Mouse (Mus musculus): ENCODE measurements around the gene Mark4. TPM values are rescaled to one million over a fixed set of nuclear protein-coding genes. Genes with fewer than 3 reads are reported as not detected.

Gene Mark4
- polyA plus RNA-seq, 1 experiment from 2014 or later: 7.4 TPM

GRCm38 (mm10) chr7:19459144-19459870 is 686 bp upstream of the Mark4 start:
- peak overlapping the region; percentile 54; the same call in 1 of the 2 replicates for H3K27ac ChIP-seq (ENCODE audit: low read length)
- H3K9ac ChIP-seq (replicated peaks; ENCODE audit: low read depth): peak overlapping the region; percentile 87
- H3K9me3 ChIP-seq (ENCODE audit: low read length): no peaks in the 10 kb centered on the region
- DNase-seq (ENCODE audit: low spot score) (no peak), ATAC-seq (no peak)
- H3K4me2 ChIP-seq (replicated peaks; ENCODE audit: low read depth, low read length): peak overlapping the region; percentile 89
- H3K4me1 ChIP-seq (ENCODE audit: insufficient read depth, low read depth, low read length): peaks cover 10% of the 10 kb centered on the region
- peak overlapping the region; percentile 99 for H3K4me3 ChIP-seq (ENCODE audit: low read depth, low read length)
- TF ChIP-seq EP300 (IDR thresholded peaks at IDR 0.05): no peak
- TF ChIP-seq CTCF (IDR thresholded peaks at IDR 0.05): no peak
- no peaks in the 10 kb centered on the region for H3K27me3 ChIP-seq (replicated peaks; ENCODE audit: insufficient read depth, low read length)
- H3K36me3 ChIP-seq (ENCODE audit: insufficient read depth, low read length): no peaks in the 10 kb centered on the region
- WGBS: 27% methylated on average over 6 of the region's 6 CpGs

GRCm38 (mm10) chr7:19458072-19458486 is 542 bp downstream of the Mark4 start:
- peak overlapping the region; percentile 99 for H3K4me3 ChIP-seq (ENCODE audit: low read depth, low read length)
- no peaks in the 10 kb centered on the region for H3K36me3 ChIP-seq (ENCODE audit: insufficient read depth, low read length)
- peaks cover 10% of the 10 kb centered on the region for H3K4me1 ChIP-seq (ENCODE audit: insufficient read depth, low read depth, low read length)
- peak overlapping the region; percentile 83 for H3K27ac ChIP-seq (ENCODE audit: low read length)
- DNase-seq (ENCODE audit: low spot score): peak; percentile 83
- peak overlapping the region; percentile 89 for H3K4me2 ChIP-seq (replicated peaks; ENCODE audit: low read depth, low read length)
- no peaks in the 10 kb centered on the region for H3K27me3 ChIP-seq (replicated peaks; ENCODE audit: insufficient read depth, low read length)
- 0% methylated on average over 26 of the region's 31 CpGs for WGBS
- ATAC-seq: peak; percentile 78
- TF ChIP-seq EP300 (IDR thresholded peaks at IDR 0.05) (no peak), CTCF (IDR thresholded peaks at IDR 0.05) (peak; percentile 61)
- peak overlapping the region; percentile 87 for H3K9ac ChIP-seq (replicated peaks; ENCODE audit: low read depth)
- H3K9me3 ChIP-seq (ENCODE audit: low read length): no peaks in the 10 kb centered on the region

- H3K9me3 ChIP-seq (ENCODE audit: low read length): no peaks in the 10 kb centered on the region
- no peak for DNase-seq (ENCODE audit: low spot score)
- H3K27me3 ChIP-seq (replicated peaks; ENCODE audit: insufficient read depth, low read length): no peaks in the 10 kb centered on the region
- no peak for TF ChIP-seq EP300 (IDR thresholded peaks at IDR 0.05)
- no peak for TF ChIP-seq CTCF (IDR thresholded peaks at IDR 0.05)
- H3K4me2 ChIP-seq (replicated peaks; ENCODE audit: low read depth, low read length): peak overlapping the region; percentile 89
- H3K27ac ChIP-seq (ENCODE audit: low read length): peak overlapping the region; percentile 83
- 1% methylated on average over 13 of the region's 14 CpGs for WGBS
- peak overlapping the region; percentile 99 for H3K4me3 ChIP-seq (ENCODE audit: low read depth, low read length)
- no peaks in the 10 kb centered on the region for H3K36me3 ChIP-seq (ENCODE audit: insufficient read depth, low read length)
- peaks cover 10% of the 10 kb centered on the region for H3K4me1 ChIP-seq (ENCODE audit: insufficient read depth, low read depth, low read length)
- ATAC-seq: no peak; the same call in 1 of the 2 replicates
- H3K9ac ChIP-seq (replicated peaks; ENCODE audit: low read depth): peak overlapping the region; percentile 87
Observed at GRCm38 (mm10) chr7:19457414-19458071, 1.1 kb downstream of the Mark4 start.

GRCm38 (mm10) chr7:19456628-19457027 is 2.0 kb downstream of the Mark4 start:
- Histone ChIP-seq H3K4me2 (replicated peaks; ENCODE audit: low read depth, low read length) (peak overlapping the region; percentile 89; the same call in 1 of the 2 replicates), H3K9ac (replicated peaks; ENCODE audit: low read depth) (no peak overlapping the region), H3K9me3 (ENCODE audit: low read length) (no peaks in the 10 kb centered on the region), H3K27ac (ENCODE audit: low read length) (no peak overlapping the region), H3K27me3 (replicated peaks; ENCODE audit: insufficient read depth, low read length) (no peaks in the 10 kb centered on the region), H3K36me3 (ENCODE audit: insufficient read depth, low read length) (no peaks in the 10 kb centered on the region), H3K4me3 (ENCODE audit: low read depth, low read length) (no peak overlapping the region), H3K4me1 (ENCODE audit: insufficient read depth, low read depth, low read length) (peaks cover 10% of the 10 kb centered on the region)
- no peak for DNase-seq (ENCODE audit: low spot score)
- ATAC-seq: no peak
- no peak for TF ChIP-seq CTCF (IDR thresholded peaks at IDR 0.05)
- TF ChIP-seq EP300 (IDR thresholded peaks at IDR 0.05): no peak
- 87% methylated on average over 7 of the region's 7 CpGs for WGBS

- TF ChIP-seq CTCF (IDR thresholded peaks at IDR 0.05) (no peak), EP300 (IDR thresholded peaks at IDR 0.05) (no peak)
- H3K4me2 ChIP-seq (replicated peaks; ENCODE audit: low read depth, low read length): no peak overlapping the region
- H3K27me3 ChIP-seq (replicated peaks; ENCODE audit: insufficient read depth, low read length): no peaks in the 10 kb centered on the region
- H3K36me3 ChIP-seq (ENCODE audit: insufficient read depth, low read length): no peaks in the 10 kb centered on the region
- no peak overlapping the region for H3K27ac ChIP-seq (ENCODE audit: low read length)
- DNase-seq (ENCODE audit: low spot score): no peak
- H3K9me3 ChIP-seq (ENCODE audit: low read length): no peaks in the 10 kb centered on the region
- 52% methylated on average over 11 of the region's 11 CpGs for WGBS
- no peak overlapping the region for H3K4me3 ChIP-seq (ENCODE audit: low read depth, low read length)
- peaks cover 10% of the 10 kb centered on the region for H3K4me1 ChIP-seq (ENCODE audit: insufficient read depth, low read depth, low read length)
- no peak for ATAC-seq
- no peak overlapping the region for H3K9ac ChIP-seq (replicated peaks; ENCODE audit: low read depth)
Observed at GRCm38 (mm10) chr7:19455819-19456495, 2.7 kb downstream of the Mark4 start.

GRCm38 (mm10) chr7:19455186-19455585 is 3.4 kb downstream of the Mark4 start:
- ATAC-seq (no peak), DNase-seq (ENCODE audit: low spot score) (no peak)
- TF ChIP-seq EP300 (IDR thresholded peaks at IDR 0.05): no peak
- TF ChIP-seq CTCF (IDR thresholded peaks at IDR 0.05): no peak
- Histone ChIP-seq H3K9me3 (ENCODE audit: low read length) (no peaks in the 10 kb centered on the region), H3K27me3 (replicated peaks; ENCODE audit: insufficient read depth, low read length) (no peaks in the 10 kb centered on the region), H3K36me3 (ENCODE audit: insufficient read depth, low read length) (no peaks in the 10 kb centered on the region), H3K9ac (replicated peaks; ENCODE audit: low read depth) (no peak overlapping the region), H3K4me3 (ENCODE audit: low read depth, low read length) (no peak overlapping the region), H3K27ac (ENCODE audit: low read length) (no peak overlapping the region), H3K4me2 (replicated peaks; ENCODE audit: low read depth, low read length) (no peak overlapping the region), H3K4me1 (ENCODE audit: insufficient read depth, low read depth, low read length) (peaks cover 10% of the 10 kb centered on the region)
- 90% methylated on average over 3 of the region's 4 CpGs for WGBS

All from lung, postnatal 0 days (tissue).